Comparison of ENCODE assay signal across 9 mouse cellular contexts in genomic region chr3:98061661-98062330, GRCm38 (mm10). TPM values are rescaled to one million over a fixed set of nuclear protein-coding genes. Genes with fewer than 3 reads are reported as not detected.
DNase-seq lines count a peak whose midpoint lies in the region; ATAC-seq and TF ChIP-seq lines count a peak whose summit lies in the region.
"Had no signal": no experiment of that assay in that cellular context is flagged by ENCODE, and none has a peak within 500 bp of the region (broad histone marks: within the 10 kb centered on the region; RNA-seq: fewer than 3 reads in every experiment).

No protein-coding gene starts in this region.

- no peak for DNase-seq in heart, postnatal 36 days
- no peak for DNase-seq in forebrain, embryonic 11.5 days (ENCODE audit: low spot score)
- no peak for DNase-seq in liver, embryonic 13.5 days
- DNase-seq in T-cell, adult 2 months (ENCODE audit: low spot score): no peak
- DNase-seq in kidney, adult 8-10 months: no peak
- no peak for DNase-seq in left cerebral cortex, postnatal 4 days

- intact Hi-C loops in heart, postnatal 36 days (cut with DNase I): loop anchor here (5.0 kb wide), 1 partner anchor 34 kb away; no protein-coding TSS in a partner anchor
- intact Hi-C loops in left cerebral cortex, postnatal 4 days (cut with DNase I): no loop called here

- H3K27me3 ChIP-seq in heart, embryonic 15.5 days: no peaks in the 10 kb centered on the region
- no peaks in the 10 kb centered on the region for H3K27me3 ChIP-seq in forebrain, embryonic 11.5 days (ENCODE audit: control insufficient read depth, insufficient read depth, low read length)
- no peaks in the 10 kb centered on the region for H3K27me3 ChIP-seq in liver, embryonic 13.5 days

- 25% methylated on average over 13 of the region's 13 CpGs for WGBS in heart, embryonic 15.5 days
- 49% methylated on average over 13 of the region's 13 CpGs for WGBS in bone marrow, adult 2 months
- 38% methylated on average over 13 of the region's 13 CpGs for WGBS in forebrain, embryonic 11.5 days
- 25% methylated on average over 13 of the region's 13 CpGs for WGBS in liver, embryonic 13.5 days (ENCODE audit: insufficient replicate concordance)

- H3K27ac ChIP-seq in heart, embryonic 15.5 days: peak overlapping the region; percentile 89
- peak overlapping the region; percentile 39 for H3K27ac ChIP-seq in bone marrow, adult 2 months (ENCODE audit: control insufficient read depth, insufficient read depth, low read depth, low read length, poor library complexity)
- H3K27ac ChIP-seq in forebrain, embryonic 11.5 days (ENCODE audit: low read depth, low read length): peak overlapping the region; percentile 90
- peak overlapping the region; percentile 76 for H3K27ac ChIP-seq in liver, embryonic 13.5 days
- H3K27ac ChIP-seq: macrophage had no signal

- H3K36me3 ChIP-seq in heart, embryonic 15.5 days: no peaks in the 10 kb centered on the region
- H3K36me3 ChIP-seq in forebrain, embryonic 11.5 days (ENCODE audit: control insufficient read depth, insufficient read depth, low read length): no peaks in the 10 kb centered on the region
- no peaks in the 10 kb centered on the region for H3K36me3 ChIP-seq in liver, embryonic 13.5 days

- peak overlapping the region; percentile 5; the same call in 1 of the 2 replicates for H3K4me2 ChIP-seq in heart, embryonic 15.5 days
- H3K4me2 ChIP-seq in forebrain, embryonic 11.5 days (ENCODE audit: low read depth, low read length, severe bottlenecking): peak overlapping the region; percentile 1; the same call in 1 of the 2 replicates
- H3K4me2 ChIP-seq in liver, embryonic 13.5 days: peak overlapping the region; percentile 34

- H3K4me3 ChIP-seq in heart, embryonic 15.5 days: no peak overlapping the region
- H3K4me3 ChIP-seq in bone marrow, adult 2 months (replicated peaks; ENCODE audit: control insufficient read depth, low read depth, low read length): no peak overlapping the region
- no peak overlapping the region for H3K4me3 ChIP-seq in forebrain, embryonic 11.5 days (ENCODE audit: low read depth, low read length)
- no peak overlapping the region for H3K4me3 ChIP-seq in liver, embryonic 13.5 days (replicated peaks)

- no peak for TF ChIP-seq CTCF in bone marrow, adult 2 months (IDR thresholded peaks at IDR 0.05; ENCODE audit: control insufficient read depth, insufficient read depth, low read length)

- H3K4me1 ChIP-seq in heart, embryonic 15.5 days (replicated peaks): peaks cover 65% of the 10 kb centered on the region
- H3K4me1 ChIP-seq in bone marrow, adult 2 months (ENCODE audit: control insufficient read depth, insufficient read depth, low read length): peaks cover 13% of the 10 kb centered on the region
- peaks cover 31% of the 10 kb centered on the region for H3K4me1 ChIP-seq in forebrain, embryonic 11.5 days (replicated peaks; ENCODE audit: control insufficient read depth, insufficient read depth, low read length)
- peaks cover 93% of the 10 kb centered on the region for H3K4me1 ChIP-seq in liver, embryonic 13.5 days (replicated peaks)

- no peak for ATAC-seq in heart, embryonic 15.5 days (replicated peaks; ENCODE audit: insufficient number of reproducible peaks, insufficient read depth, low FRiP score, low read depth)
- peak; percentile 20; the same call in 1 of the 2 replicates for ATAC-seq in forebrain, embryonic 11.5 days (replicated peaks; ENCODE audit: low FRiP score)
- ATAC-seq in liver, embryonic 13.5 days (ENCODE audit: low read depth): peak; percentile 86

- no peak for TF ChIP-seq POLR2A in bone marrow, adult 2 months (IDR thresholded peaks at IDR 0.05; ENCODE audit: borderline replicate concordance, control insufficient read depth, low read depth, low read length)

- H3K9me3 ChIP-seq in heart, embryonic 15.5 days (replicated peaks): no peaks in the 10 kb centered on the region
- H3K9me3 ChIP-seq in forebrain, embryonic 11.5 days (ENCODE audit: control insufficient read depth, low read length): no peaks in the 10 kb centered on the region
- H3K9me3 ChIP-seq in liver, embryonic 13.5 days (replicated peaks): no peaks in the 10 kb centered on the region

- H3K9ac ChIP-seq in heart, embryonic 15.5 days: no peak overlapping the region
- H3K9ac ChIP-seq in forebrain, embryonic 11.5 days (ENCODE audit: low read length): no peak overlapping the region; the same call in 1 of the 2 replicates
- H3K9ac ChIP-seq in liver, embryonic 13.5 days: peak overlapping the region; percentile 33; the same call in 1 of the 2 replicates

RNA-seq across cellular contexts. Expression of gene Notch2, which starts 48.5 kb away (rescaled TPM):
- 11.5 and 15.7 TPM in 2 replicates for polyA plus RNA-seq in heart, embryonic 15.5 days (2015; fragmentation: Nextera tagmentation; extraction: Ambion mirVana)
- 10 to 100 TPM; 16.7 to 17.8 TPM for total RNA-seq in heart, postnatal 36 days (2021)
- polyA plus RNA-seq in bone marrow, adult 2 months (2011; ENCODE audit: insufficient read depth, insufficient read length, low replicate concordance, missing spikeins): 10.0 and 22.9 TPM in 2 replicates
- 27.6 TPM in 2 replicates for polyA plus RNA-seq in forebrain, embryonic 11.5 days (2014; fragmentation: Nextera tagmentation; extraction: Ambion mirVana)
- 4.8 and 5.7 TPM in 2 replicates for polyA plus RNA-seq in liver, embryonic 13.5 days (2015; fragmentation: Nextera tagmentation; extraction: Ambion mirVana)
- total RNA-seq in left cerebral cortex, postnatal 4 days (2021): 10 to 100 TPM; 22.4 to 24.4 TPM

Comparison
In these comparisons a context has a peak if more than half of its experiments do, and no peak if none do; other contexts are left out.
1. H3K27ac ChIP-seq: peak in every context shown above with its lines; median percentile 90 in forebrain, embryonic 11.5 days; 89 in heart, embryonic 15.5 days; 76 in liver, embryonic 13.5 days; 39 in bone marrow, adult 2 months.